Mouse (Mus musculus) cortical plate, adult 2 months (tissue): ENCODE data around the gene Oaz1.

Experiments used
- CTCF ChIP-seq: fragments of 200-500 bp; IDR thresholded peaks from 2 replicates; pipeline ENCODE4 v1.5.1; 2011; ENCODE audit warnings: mild to moderate bottlenecking, control low read depth, low read length; ENCODE audit not compliant: insufficient read depth; ENCODE audit errors: extremely low read depth
- POLR2A ChIP-seq: fragments of 200-500 bp; IDR thresholded peaks from 2 replicates; pipeline ENCODE4 v1.6.1; 2011; ENCODE audit warnings: mild to moderate bottlenecking, low read length, control low read depth; ENCODE audit not compliant: insufficient read depth; ENCODE audit errors: extremely low read depth

- TF ChIP-seq CTCF = 0 out of 2 replicates have a peak, but pooled peaks have one; percentile 0
- no peak for TF ChIP-seq POLR2A
These were observed 29.8 kb downstream of the Oaz1 start for GRCm38 (mm10) chr10:80856267-80856666.
